Mouse (Mus musculus) ES-E14 (cell line): Measurements from ENCODE around the gene Mettl26. TPM values are rescaled to one million over a fixed set of nuclear protein-coding genes. Genes with fewer than 3 reads are reported as not detected.

Experiments used
- DNase-seq: peaks from one replicate; pipeline ENCODE4 v3.0.0-alpha.2; 2013; ENCODE audit warnings: low read depth, low spot score
- H3K27ac ChIP-seq: 2 replicates; pipeline ENCODE4 v1.5.1; 2012; ENCODE audit warnings: low read depth, mild to moderate bottlenecking, low read length, moderate library complexity, mixed read lengths; ENCODE audit not compliant: poor library complexity, insufficient read depth, severe bottlenecking
- H3K36me3 ChIP-seq: 2 replicates; pipeline ENCODE4 v1.6.1; 2012; ENCODE audit warnings: mild to moderate bottlenecking, low read length, moderate library complexity, mixed read lengths; ENCODE audit not compliant: control insufficient read depth, poor library complexity, insufficient read depth, severe bottlenecking
- H3K4me1 ChIP-seq, 2 experiments: fragments of 150-350 bp in 1 of 2; sonication (generic) in 1 of 2; 2 replicates each; pipeline ENCODE4 v1.6.1; 2012; ENCODE audit warnings: low read length in 2 of 2, mild to moderate bottlenecking in 1 of 2, mixed read lengths in 1 of 2; ENCODE audit not compliant: control insufficient read depth in 2 of 2, insufficient read depth in 2 of 2, poor library complexity in 1 of 2
- H3K4me3 ChIP-seq, 2 experiments: fragments of 150-350 bp in 1 of 2; sonication (generic) in 1 of 2; 2 replicates each; pipeline ENCODE4 v1.5.1; 2012; ENCODE audit warnings: low read length in 2 of 2, low read depth in 1 of 2, mild to moderate bottlenecking in 1 of 2, mixed read lengths in 1 of 2; ENCODE audit not compliant: insufficient read depth in 1 of 2, poor library complexity in 1 of 2, severe bottlenecking in 1 of 2
- H3K9ac ChIP-seq: 2 replicates; pipeline ENCODE4 v1.6.1; 2012; ENCODE audit warnings: low read depth, mild to moderate bottlenecking, low read length, mixed read lengths; ENCODE audit not compliant: poor library complexity, insufficient read depth, severe bottlenecking
- H3K9me3 ChIP-seq: fragments of 150-350 bp; sonication (generic); 2 replicates; pipeline ENCODE4 v1.6.1; 2012; ENCODE audit warnings: low read depth, mild to moderate bottlenecking, low read length; ENCODE audit not compliant: control insufficient read depth, insufficient read depth
- CHD2 ChIP-seq: IDR thresholded peaks from 2 replicates; pipeline ENCODE4 v1.6.1; 2014; ENCODE audit warnings: mild to moderate bottlenecking, low read depth, low read length, inconsistent platforms
- HCFC1 ChIP-seq: IDR thresholded peaks from 2 replicates; pipeline ENCODE4 v1.6.1; 2012; ENCODE audit warnings: low read length, inconsistent platforms, borderline replicate concordance; ENCODE audit not compliant: insufficient read depth
- MAFK ChIP-seq: IDR thresholded peaks from 2 replicates; pipeline ENCODE4 v1.6.1; 2014; ENCODE audit warnings: mild to moderate bottlenecking, low read depth, low read length, inconsistent platforms; ENCODE audit not compliant: insufficient read depth
- ZC3H11A ChIP-seq: IDR thresholded peaks from 2 replicates; pipeline ENCODE4 v1.6.1; 2012; ENCODE audit warnings: low read depth, mild to moderate bottlenecking, inconsistent platforms, low read length, borderline replicate concordance
- ZNF384 ChIP-seq: IDR thresholded peaks from 2 replicates; pipeline ENCODE4 v1.6.1; 2012; ENCODE audit warnings: low read depth, low read length, inconsistent platforms
- in situ Hi-C, 2 experiments: fragments of 600-800 bp; cut with MboI; formaldehyde crosslinking; loops; one replicate each; pipeline ENCODE4 v1.15.1; 2025; ENCODE audit warnings: low sequenced_read_pairs in 2 of 2, inconsistent platforms in 1 of 2; ENCODE audit not compliant: unreplicated experiment in 2 of 2
- total RNA-seq: library from RNA; depleted of rRNA; stranded (reverse); fragments of 300-350 nt; gene quantifications from 2 replicates; pipeline ENCODE4 v1.2.3, GENCODE M21; 2012

The Mettl26 gene
- total RNA-seq, 1 experiment, result 26.6 TPM

DNA sequence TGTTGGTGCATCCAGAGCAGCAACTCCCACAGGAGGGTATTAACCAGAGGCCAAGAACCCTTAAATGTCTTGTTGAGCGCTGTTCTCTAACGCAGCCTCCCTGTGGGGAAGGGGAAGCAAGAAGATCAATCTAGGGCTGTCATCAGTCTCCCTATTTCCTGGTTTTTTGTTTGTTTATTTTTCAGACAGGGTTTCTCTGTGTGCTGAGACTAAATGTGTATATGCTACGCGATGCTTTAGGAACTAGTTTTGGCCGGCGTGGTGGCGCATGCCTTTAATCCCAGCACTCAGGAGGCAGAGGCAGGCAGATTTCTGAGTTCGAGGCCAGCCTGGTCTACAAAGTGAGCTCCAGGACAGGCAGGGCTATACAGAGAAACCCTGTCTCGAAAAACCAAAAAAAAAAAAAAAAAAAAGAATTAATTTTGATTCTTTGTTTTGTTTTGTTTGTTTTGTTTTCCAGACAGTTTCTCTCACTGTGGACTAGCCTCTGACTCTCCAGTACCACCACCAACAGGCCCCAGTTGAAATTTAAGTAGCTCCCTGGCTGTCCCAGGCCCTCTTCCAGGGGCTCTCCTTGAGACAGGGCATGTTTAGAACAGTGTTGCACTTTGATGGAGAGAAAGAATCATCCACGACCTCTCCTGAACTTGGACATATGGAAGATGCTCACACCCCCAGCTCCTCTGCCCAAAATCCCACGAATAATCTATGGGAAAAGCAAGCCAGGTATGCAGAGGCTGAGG lies 1.3 kb upstream of the Mettl26 start:
- in situ Hi-C loops, result no loop called here
- no peak overlapping the region for H3K27ac ChIP-seq
- no peak overlapping the region for H3K4me3 ChIP-seq
- no peak for DNase-seq
- TF ChIP-seq ZC3H11A, result no peak
- TF ChIP-seq MAFK, result no peak
- no peak for TF ChIP-seq HCFC1
- no peak for TF ChIP-seq ZNF384
- no peak for TF ChIP-seq CHD2
- H3K36me3 ChIP-seq, result peaks cover 10% of the 10 kb centered on the region
- H3K4me1 ChIP-seq, result peaks cover 4 to 16% of the 10 kb centered on the region in 2 experiments; a peak in 3 of 4 replicates
- H3K9ac ChIP-seq, result no peak overlapping the region
- H3K9me3 ChIP-seq, result no peaks in the 10 kb centered on the region

DNA sequence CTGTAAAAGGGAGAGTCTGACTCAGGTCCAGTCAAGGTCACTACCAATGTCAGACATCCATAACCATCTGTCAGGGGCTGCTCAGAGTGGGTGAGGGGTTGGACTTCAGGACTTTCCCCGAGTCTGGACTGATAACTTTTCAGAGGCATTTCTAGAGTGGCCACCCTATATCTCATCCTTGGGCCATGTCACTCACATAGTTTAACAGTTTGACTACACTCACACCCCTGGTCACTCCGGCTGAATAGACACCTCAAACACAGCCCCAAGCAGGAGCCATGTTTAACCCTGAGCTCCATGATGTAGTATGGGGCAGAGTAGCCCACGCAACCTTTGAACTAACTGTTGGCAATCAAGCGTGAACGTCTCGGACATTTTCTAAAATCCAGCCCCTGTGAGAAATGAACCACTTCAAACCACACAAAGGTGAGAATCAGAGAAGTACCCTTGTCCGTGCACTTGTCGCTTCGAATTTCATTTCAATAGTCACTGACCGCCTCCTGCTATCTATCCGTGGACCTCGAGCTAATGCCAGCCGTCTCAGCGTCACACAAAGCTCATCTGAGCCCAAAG lies 640 bp upstream of the Mettl26 start:
- no peak for DNase-seq
- in situ Hi-C loops, result no loop called here
- H3K27ac ChIP-seq, result no peak overlapping the region

DNA sequence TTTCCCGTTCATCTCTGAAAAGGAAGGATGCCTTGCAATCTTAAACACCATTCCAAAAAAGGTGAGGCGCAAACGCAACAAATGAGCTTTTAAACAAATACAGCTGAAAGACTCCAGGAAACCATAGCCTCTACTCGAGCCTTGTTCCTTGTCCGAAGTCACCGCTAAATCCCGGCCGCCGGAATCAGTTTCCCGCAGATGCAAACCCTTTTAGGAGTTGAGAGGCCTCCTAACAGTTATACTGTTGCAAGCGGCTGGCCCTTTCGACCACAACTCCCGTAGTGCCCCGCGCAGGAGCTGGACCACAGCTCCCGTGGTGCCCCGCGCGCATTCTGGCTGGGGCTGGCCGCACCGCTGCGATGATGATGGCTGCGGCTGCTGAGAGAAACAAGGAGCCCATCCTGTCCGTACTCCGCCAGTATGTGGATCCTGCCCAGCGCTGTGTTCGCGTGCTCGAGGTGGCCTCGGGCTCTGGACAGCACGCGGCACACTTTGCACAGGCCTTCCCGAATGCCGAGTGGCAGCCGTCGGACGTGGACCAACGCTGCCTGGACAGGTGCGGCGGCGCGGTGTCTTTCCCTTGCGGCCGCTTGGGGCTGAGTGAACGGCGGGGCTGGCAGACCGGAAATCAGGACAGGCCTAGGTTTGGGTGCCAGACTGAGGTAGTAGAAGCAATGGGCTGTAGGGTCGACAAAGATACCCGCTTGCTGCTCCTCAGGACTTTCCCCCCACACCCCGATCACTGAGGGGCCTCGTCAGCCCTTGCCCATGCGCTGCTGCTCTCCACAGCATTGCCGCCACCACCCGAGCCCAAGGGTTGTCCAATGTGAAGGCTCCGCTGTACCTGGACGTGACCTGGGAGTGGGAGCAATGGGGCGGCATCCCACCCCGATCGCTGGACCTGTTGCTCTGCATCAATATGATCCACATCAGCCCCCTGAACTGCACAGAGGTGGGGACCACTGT lies 580 bp downstream of the Mettl26 start:
- Histone ChIP-seq H3K27ac (no peak overlapping the region), H3K36me3 (peaks cover 12% of the 10 kb centered on the region), H3K4me3 (peak overlapping the region; percentile 75 to 82), H3K4me1 (peaks cover 0 to 23% of the 10 kb centered on the region in 2 experiments; a peak in 2 of 4 replicates), H3K9me3 (no peaks in the 10 kb centered on the region), H3K9ac (peak overlapping the region; percentile 77)
- in situ Hi-C loops, result no loop called here
- DNase-seq, result no peak
- TF ChIP-seq ZC3H11A (no peak), HCFC1 (peak; percentile 84)

More for the DNA sequence above, 640 bp upstream of the Mettl26 start:
- Histone ChIP-seq H3K4me3 (peak overlapping the region; percentile 66 to 82), H3K36me3 (peaks cover 12% of the 10 kb centered on the region), H3K9ac (peak overlapping the region; percentile 25; the same call in 1 of the 2 replicates), H3K9me3 (no peaks in the 10 kb centered on the region), H3K4me1 (peaks cover 0 to 19% of the 10 kb centered on the region in 2 experiments; a peak in 2 of 4 replicates)
- TF ChIP-seq ZNF384 (no peak), CHD2 (no peak), MAFK (no peak), ZC3H11A (no peak), HCFC1 (no peak)

DNA sequence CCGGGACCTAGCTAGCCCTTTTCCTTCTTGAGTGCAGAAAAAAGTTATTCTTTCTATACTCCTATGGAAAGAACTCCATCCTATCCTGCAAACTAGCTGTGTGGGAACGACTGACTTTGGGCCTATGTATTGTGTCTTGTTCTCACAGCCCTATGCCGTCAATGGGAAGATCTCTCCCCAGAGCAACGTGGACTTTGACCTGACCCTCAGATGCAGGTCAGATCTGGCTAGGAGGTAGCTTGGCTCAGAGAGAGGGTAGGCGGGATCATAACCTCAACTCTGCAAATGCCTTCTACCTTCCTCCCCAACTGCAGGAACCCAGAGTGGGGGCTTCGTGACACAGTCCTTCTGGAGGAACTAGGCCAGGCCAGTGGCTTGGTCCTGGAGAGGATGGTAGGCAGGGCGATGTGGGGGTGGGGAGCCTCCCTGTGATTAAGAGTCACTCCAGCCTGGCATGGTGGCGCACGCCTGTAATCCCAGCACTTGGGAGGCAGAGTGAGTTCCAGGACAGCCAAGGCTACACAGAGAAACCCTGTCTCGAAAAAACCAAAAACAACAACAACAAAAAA lies 1.6 kb downstream of the Mettl26 start:
- Histone ChIP-seq H3K4me1 (peaks cover 0 to 31% of the 10 kb centered on the region in 2 experiments; a peak in 3 of 4 replicates), H3K9ac (no peak overlapping the region), H3K4me3 (peak overlapping the region in 1 of 2 experiments; percentile 82; a peak in 1 of 4 replicates), H3K36me3 (peaks cover 12% of the 10 kb centered on the region), H3K9me3 (no peaks in the 10 kb centered on the region), H3K27ac (no peak overlapping the region)
- no peak for TF ChIP-seq MAFK
- no peak for TF ChIP-seq ZC3H11A
- TF ChIP-seq HCFC1, result no peak
- no peak for TF ChIP-seq ZNF384
- TF ChIP-seq CHD2, result no peak
- in situ Hi-C loops, result no loop called here
- no peak for DNase-seq
